Mouse (Mus musculus) hindbrain, embryonic 11.5 days (tissue): ENCODE data around the gene Gm17359. TPM values are rescaled to one million over a fixed set of nuclear protein-coding genes. Genes with fewer than 3 reads are reported as not detected.
A peak's percentile ranks its signal among the peaks of the same experiment; 100 is the strongest.

Source experiments
- ATAC-seq: fragments of 200-750 bp; cut with Nextera tagmentation; 2 replicates; pipeline ENCODE4 v1.8.0; 2017; ENCODE audit warnings: mild to moderate bottlenecking, moderate TSS enrichment, moderate library complexity; ENCODE audit not compliant: low FRiP score
- DNase-seq: peaks from one replicate; pipeline ENCODE4 v3.0.0-alpha.2; 2015; ENCODE audit warnings: low spot score
- H3K27ac ChIP-seq: fragments of 300-500 bp; sonication (generic); 2 replicates; pipeline ENCODE4 v1.5.1; 2014; ENCODE audit warnings: mild to moderate bottlenecking, low read depth, low read length
- H3K27me3 ChIP-seq: fragments of 300-500 bp; sonication (generic); 2 replicates; pipeline ENCODE4 v1.6.1; 2014; ENCODE audit warnings: mild to moderate bottlenecking, low read length, moderate library complexity, mixed read lengths; ENCODE audit not compliant: control insufficient read depth, insufficient read depth
- H3K36me3 ChIP-seq: fragments of 300-500 bp; sonication (generic); 2 replicates; pipeline ENCODE4 v1.6.1; 2014; ENCODE audit warnings: mild to moderate bottlenecking, low read length, moderate library complexity, mixed read lengths; ENCODE audit not compliant: control insufficient read depth, insufficient read depth
- H3K4me1 ChIP-seq: fragments of 300-500 bp; sonication (generic); replicated peaks from 2 replicates; pipeline ENCODE4 v1.6.1; 2014; ENCODE audit warnings: low read length, mixed read lengths; ENCODE audit not compliant: control insufficient read depth, insufficient read depth
- H3K4me2 ChIP-seq: fragments of 300-500 bp; sonication (generic); replicated peaks from 2 replicates; pipeline ENCODE4 v1.6.1; 2014; ENCODE audit warnings: mild to moderate bottlenecking, low read depth, low read length
- H3K4me3 ChIP-seq: fragments of 300-500 bp; sonication (generic); 2 replicates; pipeline ENCODE4 v1.5.1; 2014; ENCODE audit warnings: low read depth, low read length
- H3K9ac ChIP-seq: fragments of 300-500 bp; sonication (generic); 2 replicates; pipeline ENCODE4 v1.6.1; 2014; ENCODE audit warnings: low read depth, low read length
- H3K9me3 ChIP-seq: fragments of 300-500 bp; sonication (generic); 2 replicates; pipeline ENCODE4 v1.6.1; 2016; ENCODE audit warnings: low read length; ENCODE audit not compliant: control insufficient read depth
- WGBS: fragments of 180-500 bp; shearing (Covaris S2); extraction: QIAGEN DNeasy Blood & Tissue Kit; methylation state at CpG from one replicate; pipeline ENCODE4 v1.1.7; 2014; 5-methylcytosine and 5-hydroxymethylcytosine counted together
- polyA plus RNA-seq: library from polyadenylated mRNA; unstranded; fragments of >200 nt; fragmentation: Nextera tagmentation; extraction: Ambion mirVana; gene quantifications from 2 replicates; pipeline ENCODE4 v1.2.1, GENCODE M21; 2014

Gene Gm17359
- polyA plus RNA-seq, 1 experiment from 2014 or later, result not detected

GRCm38 (mm10) chr3:79484286-79485063, 148.0 kb downstream of the Gm17359 start:
- Histone ChIP-seq H3K27ac (no peak overlapping the region), H3K4me2 (no peak overlapping the region), H3K9me3 (0 out of 2 replicates have a peak, but pooled peaks cover 2% of the 10 kb centered on the region), H3K4me3 (no peak overlapping the region), H3K9ac (no peak overlapping the region), H3K4me1 (no peaks in the 10 kb centered on the region), H3K36me3 (0 out of 2 replicates have a peak, but pooled peaks cover 9% of the 10 kb centered on the region), H3K27me3 (no peaks in the 10 kb centered on the region)
- DNase-seq (no peak), ATAC-seq (no peak)
- 89% methylated on average over 16 of the region's 16 CpGs for WGBS

GRCm38 (mm10) chr3:79488025-79488424, 151.6 kb downstream of the Gm17359 start:
- Histone ChIP-seq H3K9me3 (0 out of 2 replicates have a peak, but pooled peaks cover 2% of the 10 kb centered on the region), H3K4me2 (no peak overlapping the region), H3K27ac (no peak overlapping the region), H3K27me3 (no peaks in the 10 kb centered on the region), H3K4me3 (no peak overlapping the region), H3K36me3 (0 out of 2 replicates have a peak, but pooled peaks cover 7% of the 10 kb centered on the region), H3K4me1 (no peaks in the 10 kb centered on the region), H3K9ac (no peak overlapping the region)
- no peak for DNase-seq
- WGBS, result 95% methylated on average over 7 of the region's 7 CpGs
- ATAC-seq, result no peak

- Histone ChIP-seq H3K36me3 (no peaks in the 10 kb centered on the region), H3K9ac (no peak overlapping the region), H3K4me2 (no peak overlapping the region), H3K27me3 (no peaks in the 10 kb centered on the region), H3K9me3 (no peaks in the 10 kb centered on the region), H3K27ac (no peak overlapping the region), H3K4me1 (no peaks in the 10 kb centered on the region), H3K4me3 (no peak overlapping the region)
- no peak for ATAC-seq
- DNase-seq, result no peak
- WGBS, result 95% methylated on average over 5 of the region's 5 CpGs
Observed at GRCm38 (mm10) chr3:79490102-79490501, 153.6 kb downstream of the Gm17359 start.

GRCm38 (mm10) chr3:79491614-79492013, 155.2 kb downstream of the Gm17359 start:
- Histone ChIP-seq H3K4me1 (no peaks in the 10 kb centered on the region), H3K27me3 (no peaks in the 10 kb centered on the region), H3K4me2 (no peak overlapping the region), H3K9ac (no peak overlapping the region), H3K36me3 (no peaks in the 10 kb centered on the region), H3K9me3 (no peaks in the 10 kb centered on the region), H3K4me3 (no peak overlapping the region), H3K27ac (no peak overlapping the region)
- WGBS, result 92% methylated on average over 3 of the region's 3 CpGs
- DNase-seq, result no peak
- ATAC-seq, result no peak

- no peak overlapping the region for H3K4me3 ChIP-seq
- no peaks in the 10 kb centered on the region for H3K9me3 ChIP-seq
- no peak overlapping the region for H3K4me2 ChIP-seq
- no peaks in the 10 kb centered on the region for H3K27me3 ChIP-seq
- DNase-seq (no peak), ATAC-seq (no peak)
- WGBS, result 94% methylated on average over 10 of the region's 10 CpGs
- H3K4me1 ChIP-seq, result no peaks in the 10 kb centered on the region
- no peak overlapping the region for H3K27ac ChIP-seq
- H3K36me3 ChIP-seq, result no peaks in the 10 kb centered on the region
- H3K9ac ChIP-seq, result no peak overlapping the region
Observed at GRCm38 (mm10) chr3:79493064-79493463, 156.6 kb downstream of the Gm17359 start.

GRCm38 (mm10) chr3:79494028-79494427, 157.6 kb downstream of the Gm17359 start:
- no peak for DNase-seq
- Histone ChIP-seq H3K4me2 (no peak overlapping the region), H3K9me3 (no peaks in the 10 kb centered on the region), H3K4me3 (no peak overlapping the region), H3K9ac (no peak overlapping the region), H3K4me1 (no peaks in the 10 kb centered on the region), H3K27me3 (no peaks in the 10 kb centered on the region), H3K36me3 (no peaks in the 10 kb centered on the region), H3K27ac (no peak overlapping the region)
- 94% methylated on average over 8 of the region's 8 CpGs for WGBS
- ATAC-seq, result no peak

GRCm38 (mm10) chr3:79495151-79495550, 158.7 kb downstream of the Gm17359 start:
- no peaks in the 10 kb centered on the region for H3K27me3 ChIP-seq
- ATAC-seq, result no peak
- 79% methylated on average over 7 of the region's 7 CpGs for WGBS
- no peaks in the 10 kb centered on the region for H3K9me3 ChIP-seq
- no peak overlapping the region for H3K4me2 ChIP-seq
- no peaks in the 10 kb centered on the region for H3K36me3 ChIP-seq
- no peak overlapping the region for H3K9ac ChIP-seq
- H3K4me1 ChIP-seq, result no peaks in the 10 kb centered on the region
- H3K27ac ChIP-seq, result no peak overlapping the region
- DNase-seq, result no peak
- no peak overlapping the region for H3K4me3 ChIP-seq

GRCm38 (mm10) chr3:79496668-79497067, 160.2 kb downstream of the Gm17359 start:
- 83% methylated on average over 6 of the region's 6 CpGs for WGBS

GRCm38 (mm10) chr3:79500279-79500678, 163.8 kb downstream of the Gm17359 start:
- ATAC-seq, result no peak
- Histone ChIP-seq H3K27me3 (no peaks in the 10 kb centered on the region), H3K4me3 (no peak overlapping the region), H3K36me3 (no peaks in the 10 kb centered on the region), H3K4me1 (no peaks in the 10 kb centered on the region), H3K9ac (no peak overlapping the region), H3K27ac (no peak overlapping the region), H3K9me3 (no peaks in the 10 kb centered on the region), H3K4me2 (no peak overlapping the region)
- WGBS, result 54% methylated on average over 10 of the region's 10 CpGs
- DNase-seq, result peak; percentile 21

More at GRCm38 (mm10) chr3:79496668-79497067, 160.2 kb downstream of the Gm17359 start:
- Histone ChIP-seq H3K36me3 (no peaks in the 10 kb centered on the region), H3K9me3 (no peaks in the 10 kb centered on the region), H3K27ac (no peak overlapping the region), H3K4me1 (no peaks in the 10 kb centered on the region), H3K9ac (no peak overlapping the region), H3K4me3 (no peak overlapping the region), H3K4me2 (no peak overlapping the region), H3K27me3 (no peaks in the 10 kb centered on the region)
- DNase-seq (no peak), ATAC-seq (no peak)
